Mouse (Mus musculus) cerebellum, postnatal 4 days (tissue): ENCODE results near the gene Susd4.
A peak's percentile ranks its signal among the peaks of the same experiment; 100 is the strongest.

Experiments
- DNase-seq, 2 experiments: peaks; one replicate each; pipeline ENCODE4 v3.0.0; 2022; ENCODE audit warnings: low spot score in 2 of 2, mixed read lengths in 1 of 2

Gene Susd4

DNA sequence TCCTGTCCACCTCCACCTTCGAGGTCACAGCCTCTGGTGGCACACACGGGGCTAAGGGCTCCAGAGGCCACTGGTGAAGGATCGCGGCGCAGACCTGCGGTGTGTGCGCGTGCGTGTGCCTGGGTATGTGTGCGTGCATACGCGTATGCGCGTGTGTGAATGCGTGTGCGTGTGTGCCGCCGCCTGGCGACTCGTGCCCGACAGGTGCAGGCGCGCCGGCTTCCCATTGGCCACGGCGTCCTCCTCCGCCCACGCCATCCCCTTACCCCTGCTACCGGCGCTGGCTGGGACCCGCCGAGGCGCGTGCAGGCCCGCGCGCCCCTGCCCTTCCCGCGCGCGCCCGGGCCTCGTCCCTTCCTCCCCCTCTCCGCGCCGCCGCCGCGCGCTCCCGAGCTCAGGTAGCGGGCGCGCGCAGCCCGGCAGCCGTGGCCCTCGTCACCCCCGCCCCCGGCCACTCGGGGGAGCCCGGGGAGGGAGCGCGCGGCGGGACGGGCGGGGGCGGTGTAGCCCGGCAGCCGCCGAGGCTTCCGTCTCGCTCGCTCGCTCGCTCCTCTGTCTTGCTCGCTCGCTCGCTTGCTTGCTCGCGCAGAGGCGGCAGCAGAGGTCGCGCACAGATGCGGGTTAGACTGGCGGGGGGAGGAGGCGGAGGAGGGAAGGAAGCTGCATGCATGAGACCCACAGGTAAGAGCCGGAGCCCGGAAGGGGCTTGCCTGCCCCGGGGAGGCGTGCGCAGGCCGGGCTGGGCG is at the start of gene Susd4:
Gene Susd4, plus strand, starts transcription at position 145 of the 746 bp plus-strand sequence.
- peak; percentile 57 to 75 for DNase-seq

DNA sequence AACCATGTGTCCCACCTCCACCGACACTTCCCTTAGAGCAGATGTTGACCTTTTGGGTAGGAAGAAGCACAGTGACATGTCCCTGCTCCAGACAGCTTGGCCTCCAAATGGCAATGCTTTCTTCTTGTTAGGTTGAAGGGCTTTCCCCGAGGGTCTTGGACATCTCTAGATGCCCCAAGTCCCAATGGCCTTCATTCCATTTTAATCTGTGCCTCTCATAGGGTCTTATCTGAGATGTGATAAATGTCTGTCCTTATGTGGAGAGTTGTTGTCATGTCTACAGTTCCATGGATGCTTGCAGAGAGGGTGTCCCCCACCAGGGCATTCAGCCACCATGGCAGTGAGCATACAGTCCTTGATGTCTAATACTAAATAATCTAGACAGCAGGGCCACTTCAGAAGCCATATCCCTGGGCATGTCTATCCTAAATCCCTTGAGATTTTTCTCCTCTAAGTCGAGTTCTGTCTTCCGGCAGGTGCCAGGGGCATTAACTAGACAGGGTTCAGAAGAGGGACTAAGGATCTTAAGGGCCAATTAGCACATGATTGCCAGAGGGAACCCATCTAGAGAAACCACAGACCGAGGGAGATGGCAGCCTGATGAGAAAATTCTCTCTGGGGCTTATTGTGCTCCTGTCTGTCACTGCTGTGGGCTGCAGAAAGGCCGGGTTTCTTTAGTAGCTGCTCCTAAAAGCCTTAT is 49.3 kb upstream of the Susd4 start:
- DNase-seq = no peak

DNA sequence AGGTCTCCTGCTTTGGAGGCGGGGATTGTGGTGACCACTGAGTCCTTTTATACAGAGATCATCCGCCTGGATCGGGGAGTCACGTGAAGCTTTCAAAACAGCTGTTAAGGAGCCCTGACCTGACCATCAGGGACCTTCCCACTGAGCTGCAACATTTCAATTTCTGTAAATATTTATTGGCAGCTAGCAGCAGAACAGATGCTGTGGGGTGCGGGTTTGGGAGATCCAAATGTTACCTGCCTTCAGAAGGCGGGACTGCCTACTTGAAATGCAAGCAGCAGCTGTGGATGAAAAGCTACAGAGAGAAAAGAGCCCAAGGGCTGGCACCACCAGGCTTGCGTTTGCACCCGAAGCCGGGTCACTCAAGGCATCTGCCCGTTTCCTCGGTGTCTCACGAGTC is 36.1 kb upstream of the Susd4 start:
- no peak for DNase-seq

DNA sequence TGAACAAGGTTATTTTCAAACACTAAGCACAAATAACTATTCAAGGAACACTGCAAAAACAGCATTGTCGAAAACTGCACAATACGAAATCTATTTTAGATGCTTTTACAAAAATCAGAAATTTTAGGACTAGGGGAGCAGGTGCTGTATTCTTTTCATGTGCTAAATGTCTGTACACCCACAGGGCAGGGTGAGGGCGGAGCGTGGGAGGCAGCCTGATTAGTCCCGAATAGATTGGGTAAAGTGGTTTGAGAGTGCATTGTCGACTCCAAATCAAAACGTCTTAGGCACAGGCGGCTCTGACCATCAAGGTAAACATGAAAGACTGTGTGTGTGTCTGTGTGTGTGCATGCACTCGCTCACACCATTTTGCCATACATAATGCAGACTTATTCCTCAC is 34.7 kb upstream of the Susd4 start:
- no peak for DNase-seq

DNA sequence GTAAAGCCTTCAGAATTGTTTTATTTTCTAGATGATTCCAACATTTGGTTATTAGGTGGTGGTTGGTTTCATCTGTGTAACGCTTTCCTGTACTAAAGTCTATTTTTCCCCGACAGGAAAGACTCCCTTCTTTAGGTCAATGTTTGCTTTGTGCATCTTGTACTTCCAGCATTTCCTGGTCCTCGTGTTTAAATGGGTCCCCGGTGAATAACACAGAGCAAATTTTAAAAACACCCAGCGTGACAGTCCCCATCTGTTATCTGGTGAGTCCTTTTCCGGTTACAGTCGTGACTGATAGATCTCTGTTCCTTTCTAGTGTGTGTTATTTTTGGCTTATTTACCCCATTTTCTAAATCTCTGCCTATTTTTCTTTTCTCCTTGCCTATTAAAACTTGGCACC is 31.0 kb upstream of the Susd4 start:
- no peak for DNase-seq

DNA sequence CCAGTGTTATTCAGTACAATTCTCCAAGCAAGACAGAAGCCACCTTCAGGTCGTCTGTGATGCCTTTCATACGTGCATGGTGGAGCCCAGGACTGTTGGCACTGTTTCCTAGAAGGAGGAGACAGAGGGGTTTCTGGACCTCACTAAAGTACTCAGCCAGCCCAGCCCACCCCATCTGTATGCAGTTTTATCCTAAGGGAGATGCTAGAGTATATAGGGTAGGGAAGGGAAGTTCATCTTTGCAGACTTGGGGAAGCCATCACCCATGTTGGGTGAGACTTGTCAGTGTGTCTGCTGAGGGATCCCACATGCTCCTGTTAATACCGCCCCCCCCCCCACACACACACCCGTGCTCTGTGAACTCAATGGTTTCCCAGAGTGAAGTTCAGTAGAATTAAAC is 27.8 kb upstream of the Susd4 start:
- no peak for DNase-seq

DNA sequence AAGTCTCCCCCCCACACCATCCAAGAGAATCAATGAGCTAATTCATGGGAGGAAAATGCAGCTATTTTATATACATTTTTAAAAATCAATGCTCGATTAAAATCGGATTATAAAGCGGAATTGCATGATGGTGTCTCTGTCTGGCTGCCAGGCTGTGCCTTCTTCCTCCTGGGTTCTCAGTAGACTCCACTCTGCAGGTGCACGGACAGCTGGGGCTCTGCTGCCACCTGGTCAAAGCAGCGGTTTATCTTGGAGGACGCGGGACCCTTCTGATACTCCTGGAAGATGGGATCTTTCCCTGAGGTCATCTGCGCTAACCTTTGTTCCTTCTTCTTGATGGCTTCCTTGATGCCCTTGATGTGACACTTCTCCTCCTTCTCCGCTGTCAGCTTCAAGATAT is 16.6 kb upstream of the Susd4 start:
- no peak for DNase-seq

DNA sequence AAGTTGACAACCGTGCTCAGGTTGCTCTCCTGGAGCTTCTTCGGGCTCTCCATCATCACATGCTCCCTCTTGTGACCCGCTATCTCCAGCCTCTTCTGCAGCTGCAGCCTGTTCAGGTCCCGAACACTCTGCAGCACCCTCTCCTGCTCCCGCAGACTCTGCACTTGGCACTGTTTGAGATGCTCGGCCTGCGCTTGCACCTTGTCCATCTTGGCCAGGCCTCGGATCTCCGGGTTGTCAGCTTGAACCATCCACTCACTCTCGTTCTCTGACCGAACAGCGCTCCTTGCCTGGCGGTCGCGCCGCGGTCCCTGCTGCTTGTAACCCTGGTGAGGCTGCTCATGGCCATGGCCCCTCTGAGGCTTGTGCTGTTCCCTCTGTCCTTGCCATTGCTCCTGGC is 15.8 kb upstream of the Susd4 start:
- no peak for DNase-seq

DNA sequence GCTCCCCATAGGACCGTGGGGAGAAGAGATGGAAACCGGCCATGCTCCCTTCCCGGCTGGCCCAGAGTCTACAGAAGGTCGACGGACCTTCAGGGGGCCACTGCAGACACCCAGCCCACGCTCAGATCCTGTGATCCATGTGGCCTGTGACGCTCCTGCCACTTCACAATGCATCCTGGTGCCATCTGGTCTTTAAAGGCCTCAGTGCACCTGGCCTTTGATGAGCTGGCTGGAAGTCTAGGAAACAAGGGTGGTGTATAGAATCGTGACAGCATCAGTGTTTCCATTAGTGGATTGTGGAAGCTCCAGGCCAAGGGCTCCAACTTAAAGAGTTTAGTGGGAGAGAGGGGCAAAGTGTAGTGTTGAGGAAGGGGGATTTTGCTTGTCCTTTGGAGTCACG is 14.6 kb upstream of the Susd4 start, which contains the start of gene Ccdc185:
Gene Ccdc185, minus strand, starts transcription at position 101 of the 400 bp plus-strand sequence.
- no peak for DNase-seq

DNA sequence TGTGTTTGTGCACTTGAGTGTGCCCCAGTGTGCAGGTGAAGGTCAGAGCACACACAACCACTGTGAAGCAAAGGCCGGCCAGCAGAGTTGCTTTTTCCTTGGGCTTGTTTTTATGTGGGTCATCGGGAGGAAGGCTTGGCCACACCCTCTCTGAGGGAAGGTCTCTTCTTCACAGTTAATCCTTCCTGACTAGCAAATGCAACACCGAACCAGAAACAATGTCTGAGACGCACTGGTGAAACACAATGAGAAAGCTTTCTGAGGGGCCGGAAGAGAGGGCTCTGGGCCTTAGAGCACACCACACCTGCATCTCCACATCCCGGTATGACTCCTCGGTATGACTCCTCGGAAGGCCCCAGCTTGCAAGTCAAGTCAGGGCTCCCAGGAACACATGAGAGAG is 12.4 kb upstream of the Susd4 start:
- no peak for DNase-seq

DNA sequence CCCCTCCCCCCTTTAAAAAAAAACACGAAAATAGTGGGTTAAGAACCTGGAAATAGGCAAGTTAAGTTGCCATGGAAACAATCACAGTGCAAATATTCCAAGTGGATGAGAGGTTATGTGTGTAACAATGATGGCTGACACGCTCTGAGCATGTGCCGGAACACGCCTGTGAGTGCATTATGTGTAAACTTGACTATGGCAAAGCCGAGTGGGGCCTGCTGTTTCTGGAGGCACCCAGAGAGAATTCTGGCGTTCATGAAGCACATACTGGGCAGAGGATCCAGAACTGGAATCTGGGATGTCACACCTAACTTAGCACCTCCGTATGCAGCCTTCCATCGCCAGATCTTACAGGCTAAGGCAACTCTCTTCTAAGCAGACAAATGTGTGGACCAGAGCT is 10.0 kb upstream of the Susd4 start:
- DNase-seq = no peak

DNA sequence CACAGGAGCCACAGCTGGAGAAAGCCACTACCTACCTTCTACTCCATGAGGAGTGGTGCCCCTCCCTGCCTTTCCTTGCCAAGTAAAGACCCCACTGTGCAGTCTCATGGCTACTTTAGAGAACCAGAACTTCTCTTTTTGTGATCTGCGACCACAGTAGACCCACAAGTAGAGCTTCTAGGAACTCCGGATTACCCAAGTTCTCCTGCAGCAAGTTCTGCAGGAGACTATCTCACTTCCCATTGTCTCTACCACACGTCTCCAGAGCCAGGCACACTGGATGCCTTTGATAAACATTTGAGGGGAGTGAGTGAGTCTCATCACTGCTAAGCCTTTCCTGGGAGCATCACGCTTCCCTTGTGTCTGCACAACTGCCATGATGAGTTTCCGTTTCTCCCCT is 8.8 kb upstream of the Susd4 start:
- no peak for DNase-seq

DNA sequence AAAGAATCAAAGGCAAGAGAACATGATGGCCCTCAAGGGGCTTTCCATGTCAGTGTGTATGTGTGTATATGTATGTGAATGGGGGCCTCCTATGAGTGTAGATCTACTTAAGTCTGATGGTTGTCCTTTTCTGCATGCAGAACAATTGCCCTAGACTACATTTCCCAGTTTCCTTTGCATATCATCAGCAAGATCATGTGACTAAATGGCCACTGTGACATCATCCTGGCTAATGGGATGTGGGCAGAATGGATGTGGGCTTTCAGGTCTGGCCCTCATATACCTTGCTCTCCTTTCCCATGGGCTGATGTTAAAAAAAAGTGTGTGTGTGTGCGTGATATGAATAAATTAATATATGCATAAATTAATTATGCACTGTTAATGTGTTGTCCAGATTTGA is 4.9 kb upstream of the Susd4 start:
- no peak for DNase-seq

DNA sequence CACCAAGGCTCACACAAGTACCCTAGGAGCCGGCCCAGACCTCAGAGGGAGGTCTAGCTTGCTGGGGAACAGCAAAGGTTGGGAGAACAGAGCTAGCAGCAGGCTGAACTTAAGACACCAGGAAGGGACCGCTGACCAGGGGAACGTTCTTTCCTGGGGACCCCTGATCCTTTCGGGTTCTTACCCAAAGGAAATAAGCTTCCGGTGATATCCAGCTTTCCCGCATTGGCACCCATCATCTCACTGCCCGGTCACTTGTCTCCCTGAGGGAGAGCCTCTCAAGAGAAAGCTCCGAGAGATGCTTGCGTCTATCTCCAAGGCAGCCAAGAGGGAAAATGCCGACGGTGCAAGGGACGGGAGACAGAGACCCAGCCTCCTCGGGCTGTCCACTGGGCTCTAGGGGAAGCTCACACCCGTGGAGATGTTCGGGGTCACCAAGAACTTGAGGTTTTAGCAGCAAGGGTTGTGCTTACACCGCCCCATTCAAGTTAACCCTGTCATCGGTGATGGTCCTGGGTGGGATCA is 407 bp upstream of the Susd4 start:
- no peak for DNase-seq

DNA sequence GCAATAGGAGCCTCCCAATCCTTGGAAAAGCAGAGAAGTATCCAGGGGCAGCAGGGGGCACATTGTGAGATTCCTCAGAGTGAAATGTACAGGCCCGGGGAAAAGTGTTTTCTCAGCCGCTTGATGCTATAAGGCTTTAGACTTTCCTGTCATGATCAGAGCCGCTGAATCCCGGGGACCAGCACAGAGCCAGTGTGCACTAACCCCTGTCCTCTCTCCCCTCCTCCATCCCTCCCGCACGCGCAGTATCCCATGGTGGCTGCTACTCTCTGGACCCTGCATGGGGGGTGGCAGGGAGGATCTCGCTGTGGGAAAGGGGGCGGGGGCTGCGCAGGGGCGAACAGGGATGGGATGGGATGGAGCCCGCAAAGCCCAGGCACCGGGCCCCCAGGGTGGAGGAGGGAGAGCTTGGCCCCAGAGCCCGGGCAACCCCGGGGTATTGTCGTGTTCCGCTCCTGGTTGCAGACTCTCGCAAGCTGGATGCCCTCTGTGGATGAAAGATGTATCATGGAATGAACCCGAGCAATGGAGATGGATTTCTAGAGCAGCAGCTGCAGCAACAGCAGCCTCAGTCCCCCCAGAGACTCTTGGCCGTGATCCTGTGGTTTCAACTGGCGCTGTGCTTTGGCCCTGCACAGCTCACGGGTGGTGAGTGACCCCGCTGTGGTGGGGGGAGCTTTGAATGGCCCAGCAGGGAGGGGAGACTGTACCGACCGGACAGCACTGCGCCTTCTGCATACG is 1.1 kb downstream of the Susd4 start:
- peak in 1 of 2 experiments; percentile 21 for DNase-seq

DNA sequence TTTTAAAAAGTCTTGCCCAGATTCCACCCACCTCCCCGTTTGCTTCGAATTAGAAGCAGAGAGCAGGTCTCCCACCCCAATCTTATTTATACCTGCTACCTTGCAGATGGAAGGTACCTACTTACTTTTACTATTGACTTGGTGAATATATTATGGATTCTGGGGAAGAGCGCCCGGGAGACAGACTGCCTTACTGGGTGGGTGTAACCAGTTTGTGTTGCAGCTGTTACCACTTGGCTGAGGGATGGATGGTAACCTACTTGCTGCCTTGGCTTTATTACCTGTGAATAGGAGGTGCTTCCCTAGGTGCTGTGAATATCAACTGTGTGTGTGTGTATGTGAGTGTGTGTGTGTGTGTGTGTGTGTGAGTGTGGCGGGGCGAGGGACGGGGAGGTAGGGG is 11.9 kb downstream of the Susd4 start:
- DNase-seq = no peak

DNA sequence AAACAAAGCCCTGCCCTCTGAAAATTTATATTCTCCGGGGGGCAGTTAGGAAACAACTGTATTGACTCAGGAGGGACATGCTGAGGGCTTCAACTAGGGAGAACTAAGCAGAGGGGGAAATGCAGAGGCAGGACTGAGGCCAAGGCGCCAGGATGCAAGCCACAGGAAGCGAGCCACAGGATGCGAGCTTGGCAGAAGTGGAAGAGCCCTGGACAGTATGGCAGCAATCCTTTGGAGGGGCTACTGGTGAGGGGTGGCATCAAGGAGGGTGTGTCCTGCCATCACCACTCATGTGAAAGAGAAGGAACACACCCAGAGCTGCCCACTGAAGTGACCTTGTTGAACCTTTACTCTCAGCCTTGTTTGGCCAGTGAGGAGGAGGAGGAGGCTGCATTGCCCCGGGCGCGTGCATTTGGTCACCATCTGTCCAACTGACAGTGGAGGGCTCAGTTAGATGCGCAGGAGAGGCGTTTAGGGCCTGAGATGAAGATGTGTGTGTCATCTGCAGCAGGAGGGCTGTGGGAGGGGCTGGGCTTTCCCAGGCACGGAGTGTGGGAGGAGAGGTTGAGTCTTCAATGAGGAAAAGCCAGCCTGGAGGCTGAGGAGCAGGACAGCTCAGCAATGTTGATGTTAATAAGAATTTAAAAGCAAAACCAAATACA is 13.2 kb downstream of the Susd4 start:
- DNase-seq = peak in 1 of 2 experiments; percentile 13

DNA sequence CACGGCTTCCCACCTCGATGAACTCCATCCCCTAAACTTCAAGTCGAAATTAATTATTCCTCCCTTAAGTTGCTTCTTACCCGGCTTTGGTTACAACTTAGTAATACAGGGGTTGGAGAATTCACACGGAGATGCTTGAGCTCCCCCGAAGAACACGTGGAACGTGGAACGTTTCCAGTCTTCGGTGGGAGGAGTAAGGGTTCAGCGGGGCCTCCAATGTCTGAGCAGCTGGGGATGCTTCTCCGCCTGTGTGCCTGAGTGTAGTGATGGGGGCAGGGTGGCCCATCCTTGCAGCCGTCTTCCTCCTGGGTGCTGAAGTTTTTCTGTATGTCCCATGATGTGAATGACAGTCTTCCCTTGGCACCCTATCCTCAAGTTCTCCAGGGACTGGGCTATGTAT is 14.6 kb downstream of the Susd4 start:
- no peak for DNase-seq

DNA sequence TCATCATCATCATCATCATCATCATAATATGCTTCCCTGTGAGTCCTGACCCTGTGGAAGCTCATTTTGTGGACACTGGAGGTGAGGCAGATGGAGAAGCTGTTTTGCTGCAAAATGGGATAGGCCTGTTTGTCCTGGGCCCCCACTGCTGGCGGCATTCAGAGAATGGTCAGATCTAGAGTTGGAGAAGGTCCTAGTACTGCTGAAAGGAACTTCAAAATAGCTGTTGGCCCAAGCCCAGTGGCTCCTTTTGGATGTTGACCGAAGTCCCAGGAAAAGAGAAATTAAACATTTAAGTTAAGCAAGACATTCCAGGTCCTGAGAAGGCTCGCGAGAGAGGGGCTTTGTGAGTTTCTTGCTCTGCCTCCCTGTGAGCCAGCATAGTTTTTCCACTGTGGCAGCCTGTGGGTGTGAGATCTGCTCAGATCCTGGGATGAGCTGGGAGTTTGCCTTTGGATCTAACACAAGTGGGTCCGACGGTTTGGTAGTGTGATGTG is 15.4 kb downstream of the Susd4 start:
- no peak for DNase-seq

DNA sequence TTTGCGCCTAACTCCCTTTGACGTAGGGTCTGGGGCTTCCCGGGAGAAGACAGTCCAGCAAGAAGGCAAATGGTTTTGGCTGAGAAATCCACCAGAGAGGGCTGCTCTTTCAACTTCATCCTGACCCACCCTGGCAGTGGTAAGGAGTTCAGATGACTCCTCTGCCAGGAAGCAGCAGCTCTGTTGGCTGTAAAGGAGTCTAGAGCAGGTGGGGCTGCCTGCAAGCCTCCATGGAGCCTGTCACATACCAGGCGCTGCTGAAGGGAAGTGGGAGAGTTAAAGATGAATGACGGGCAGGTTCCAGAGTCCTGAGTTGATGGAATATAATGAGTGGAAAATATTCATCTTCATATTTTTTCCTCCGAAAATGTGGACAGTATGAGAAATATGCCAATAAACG is 20.1 kb downstream of the Susd4 start:
- no peak for DNase-seq

DNA sequence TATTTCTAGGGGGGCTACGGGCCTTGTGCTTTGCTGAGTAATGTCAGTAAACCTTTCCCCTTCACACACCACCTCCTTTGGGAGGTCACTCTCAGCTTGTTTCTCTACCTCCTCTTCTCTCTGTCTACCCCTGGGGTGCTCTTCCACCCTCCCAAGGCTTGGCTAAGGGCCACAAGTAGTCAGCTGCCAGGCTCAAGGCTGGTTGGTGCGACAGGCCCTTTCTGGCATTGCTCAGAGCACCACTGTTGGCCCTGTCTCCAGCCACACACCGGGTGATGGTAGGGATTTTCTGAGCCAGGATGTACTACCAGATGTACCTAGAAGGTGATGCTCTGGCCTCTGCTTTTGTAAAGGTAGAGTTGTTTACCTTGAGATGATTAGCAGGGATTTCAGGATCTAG is 21.1 kb downstream of the Susd4 start:
- no peak for DNase-seq

DNA sequence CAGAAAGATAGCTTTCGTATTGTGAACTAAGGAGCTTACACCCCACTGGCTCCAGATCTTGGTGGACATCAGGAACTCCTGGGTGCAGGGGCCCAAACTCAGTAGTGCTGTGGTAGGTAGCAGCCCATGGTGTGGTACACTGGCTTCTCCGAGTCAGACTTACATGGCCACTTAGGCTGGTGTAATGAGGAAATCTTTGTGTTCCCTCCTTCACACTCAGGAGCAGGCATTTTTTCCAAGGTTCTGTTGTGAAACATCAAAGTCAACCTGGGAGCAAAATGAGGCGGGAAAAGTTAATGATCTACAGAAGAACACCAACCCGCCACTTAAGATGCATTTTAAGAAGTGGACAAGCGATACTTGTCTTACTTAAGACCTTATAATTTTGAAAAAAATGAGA is 21.8 kb downstream of the Susd4 start:
- DNase-seq = no peak
